Mouse (Mus musculus) cerebellum, adult (tissue): ENCODE measurements around the gene Sike1.

Experiments
- ATAC-seq: cut with Nextera tagmentation; 2 replicates; pipeline ENCODE4 v1.9.2; 2017; ENCODE audit warnings: mild to moderate bottlenecking, moderate library complexity, mixed read lengths; ENCODE audit not compliant: insufficient number of reproducible peaks, low FRiP score, low TSS enrichment

Sike1 gene

DNA sequence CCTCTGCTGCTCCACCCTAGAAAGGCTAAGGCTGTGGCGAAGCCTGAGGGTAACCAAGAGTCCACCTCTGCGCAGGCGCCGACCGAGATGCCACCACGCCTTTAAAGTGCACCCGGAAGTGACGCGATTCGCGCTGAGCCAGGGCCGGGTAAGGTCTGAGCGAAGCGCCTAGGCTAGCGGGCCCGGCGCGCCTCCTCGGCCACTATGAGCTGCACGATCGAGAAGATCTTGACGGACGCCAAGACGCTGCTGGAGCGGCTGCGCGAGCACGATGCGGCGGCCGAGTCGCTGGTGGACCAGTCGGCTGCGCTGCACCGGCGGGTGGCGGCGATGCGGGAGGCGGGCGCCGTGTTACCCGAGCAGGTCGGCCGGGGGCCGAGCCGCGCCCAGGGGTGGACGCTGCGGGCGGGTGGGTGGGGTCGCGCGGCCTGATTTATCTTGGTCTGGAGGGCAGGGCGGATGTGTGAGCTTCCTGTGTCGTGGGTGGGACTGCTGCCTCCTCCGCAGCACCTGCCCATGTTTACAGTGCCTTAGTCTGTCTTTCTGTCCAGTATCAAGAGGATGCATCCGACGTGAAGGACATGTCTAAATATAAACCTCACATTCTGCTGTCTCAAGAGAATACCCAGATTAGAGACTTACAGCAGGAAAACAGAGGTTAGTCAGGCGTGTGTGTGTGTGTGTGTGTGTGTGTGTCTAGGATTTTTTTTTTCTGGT is at the start of gene Sike1:
Gene Sike1 (plus strand): TSS at position 104 of the 717 bp plus-strand sequence.
- peak; percentile 98 for ATAC-seq

DNA sequence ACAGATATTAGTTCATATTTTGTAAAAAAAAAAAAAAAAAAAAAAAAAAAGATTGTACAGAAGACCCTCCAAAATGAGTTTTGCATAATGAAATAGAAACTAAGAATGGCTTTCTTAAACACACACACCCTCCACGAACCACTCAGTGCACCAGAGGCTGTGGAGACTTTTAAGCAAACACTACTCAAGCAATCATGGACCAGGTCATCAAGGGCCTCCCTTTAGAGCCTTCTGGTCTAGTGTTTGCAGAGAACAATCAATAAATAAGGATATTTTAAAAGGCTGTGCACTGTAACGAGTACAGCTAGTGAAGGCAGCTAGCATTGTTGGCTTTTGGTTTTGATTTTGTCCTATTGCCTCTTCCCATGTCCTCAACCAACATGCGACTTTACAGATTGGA is 49.2 kb upstream of the Sike1 start:
- no peak for ATAC-seq

DNA sequence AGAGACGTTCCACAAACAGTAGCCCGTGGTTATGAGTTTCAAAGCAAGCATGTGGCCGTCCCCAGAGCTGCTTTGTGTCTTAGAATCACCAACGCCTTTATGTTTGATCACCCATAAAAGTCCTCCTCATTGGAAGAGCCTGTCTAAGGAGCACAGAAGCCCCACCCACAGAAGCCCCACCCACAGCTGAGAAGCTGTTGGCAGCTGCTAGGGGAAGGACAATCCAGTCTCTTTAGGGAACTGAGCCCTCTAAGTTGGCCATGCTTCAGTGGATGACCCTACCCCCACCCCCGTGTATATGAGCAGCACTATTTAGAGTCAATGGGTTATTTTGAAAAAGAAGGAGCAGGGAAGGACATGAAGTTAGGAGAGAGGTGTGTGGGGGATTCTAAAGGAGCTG is 48.6 kb upstream of the Sike1 start:
- ATAC-seq: no peak

DNA sequence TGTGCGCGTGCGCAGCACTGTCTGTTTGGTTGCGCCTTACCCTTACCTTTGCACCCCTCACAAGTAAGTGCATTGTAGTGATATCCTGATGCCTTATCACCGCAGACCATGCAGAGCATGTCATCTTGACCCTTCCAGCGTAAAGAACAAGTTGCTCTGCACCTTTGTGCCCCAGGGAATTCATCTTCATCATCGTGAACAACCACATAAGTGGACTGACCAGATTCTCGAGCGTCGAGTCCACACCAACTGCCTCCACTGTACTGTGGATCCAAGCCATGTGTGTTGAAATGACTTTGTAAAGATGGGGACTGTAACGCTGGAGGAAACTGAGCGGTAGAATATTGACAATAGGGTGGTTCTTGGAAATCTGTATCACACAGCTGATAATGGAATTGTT is 41.0 kb upstream of the Sike1 start:
- no peak for ATAC-seq

DNA sequence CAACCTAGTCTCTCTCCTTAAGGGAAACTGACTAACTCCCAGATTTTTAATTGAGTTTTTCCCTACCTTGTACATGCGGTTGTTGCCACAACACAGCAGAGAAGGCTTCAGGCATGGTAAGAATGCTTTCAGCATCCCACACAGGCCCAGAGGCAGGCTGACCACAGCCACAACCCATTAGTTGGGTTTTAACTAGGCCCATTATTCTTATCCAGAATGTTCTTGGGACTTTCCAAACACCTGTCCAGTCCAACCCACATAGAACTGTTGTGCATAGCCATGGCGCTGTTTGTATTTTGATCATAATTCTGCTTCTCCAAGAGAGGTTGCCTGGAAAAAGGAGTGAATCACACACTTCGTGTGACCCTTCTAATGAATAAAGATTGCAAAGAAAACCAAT is 40.4 kb upstream of the Sike1 start:
- ATAC-seq: no peak

DNA sequence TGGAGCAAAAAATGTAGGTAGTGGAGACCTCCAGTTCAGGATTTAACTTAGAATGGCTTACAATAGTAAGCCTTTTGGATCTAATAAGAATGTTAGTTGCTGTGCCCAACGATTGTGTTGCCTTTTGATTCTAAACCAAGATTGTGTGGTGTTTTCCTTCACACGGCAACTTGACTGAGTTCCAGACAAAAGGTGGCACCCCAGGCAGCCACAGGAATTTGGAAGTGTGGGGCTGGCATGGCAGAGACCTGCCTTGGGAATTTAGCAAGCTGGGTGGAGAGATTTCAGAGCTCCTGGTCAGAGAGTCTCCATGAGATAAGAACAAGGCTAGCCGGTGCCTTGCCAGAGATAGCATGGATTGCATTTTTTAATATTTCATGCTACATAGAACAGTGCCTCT is 39.9 kb upstream of the Sike1 start:
- ATAC-seq: no peak

DNA sequence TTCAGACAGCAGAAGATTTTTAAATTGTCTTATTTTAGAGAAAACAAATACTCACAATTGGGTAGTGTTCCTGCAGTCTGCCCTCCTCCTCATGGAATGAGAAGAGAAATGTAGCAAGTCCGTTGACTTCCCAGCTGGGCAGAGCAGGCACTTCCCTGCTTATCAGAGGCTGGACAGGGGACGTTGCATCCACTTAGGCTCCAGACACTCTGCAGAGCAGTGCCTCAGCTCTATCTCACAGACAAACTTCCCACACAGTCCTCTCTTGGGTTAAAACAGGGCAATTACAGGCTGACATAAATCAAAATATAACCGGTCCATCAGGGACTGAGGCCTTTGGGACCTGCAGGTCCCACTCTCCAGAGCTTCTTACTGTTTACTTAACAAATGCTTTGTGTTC is 31.5 kb upstream of the Sike1 start, which contains the start of gene Nr1h5:
Gene Nr1h5 (minus strand): TSS at position 101 of the 400 bp plus-strand sequence.
- no peak for ATAC-seq

DNA sequence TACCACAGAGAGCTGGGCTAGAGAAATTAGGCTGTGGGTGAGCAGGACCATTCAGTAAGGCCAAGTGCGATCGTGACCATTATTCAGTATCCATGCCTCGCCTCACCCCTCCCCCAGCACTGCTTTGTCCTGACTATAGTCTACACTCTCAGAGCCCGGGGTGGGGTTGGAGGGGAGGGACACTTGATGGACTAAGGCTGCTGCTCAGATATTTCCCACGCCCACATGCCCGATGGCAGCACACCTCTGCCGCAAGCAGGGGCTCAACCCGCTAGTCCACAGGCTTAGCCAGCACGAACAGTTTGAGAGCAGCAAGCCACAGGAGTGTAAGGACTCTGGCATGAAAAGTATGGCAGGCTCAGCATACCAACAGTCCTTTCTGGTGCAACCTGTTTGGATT is 25.4 kb upstream of the Sike1 start:
- no peak; the same call in 1 of the 2 replicates for ATAC-seq

DNA sequence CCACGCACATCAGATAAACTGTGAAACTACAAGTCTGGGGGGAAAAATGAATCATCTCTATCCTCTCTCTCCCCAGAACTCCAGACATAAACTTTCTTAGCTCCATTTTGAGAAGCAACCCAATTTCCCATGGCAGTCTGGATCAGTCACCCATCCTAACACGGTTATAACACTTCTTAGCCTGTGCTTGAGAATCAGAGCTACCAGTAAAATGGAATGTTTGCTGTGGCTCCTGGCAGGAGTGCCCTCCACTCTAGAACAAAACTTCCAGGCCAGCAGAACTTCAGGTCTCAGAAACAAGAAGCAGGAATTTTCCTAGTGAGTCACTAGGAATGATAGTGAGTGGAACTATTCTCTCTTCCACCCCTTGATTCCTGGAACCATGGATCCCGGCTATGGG is 25.0 kb upstream of the Sike1 start:
- ATAC-seq: no peak

DNA sequence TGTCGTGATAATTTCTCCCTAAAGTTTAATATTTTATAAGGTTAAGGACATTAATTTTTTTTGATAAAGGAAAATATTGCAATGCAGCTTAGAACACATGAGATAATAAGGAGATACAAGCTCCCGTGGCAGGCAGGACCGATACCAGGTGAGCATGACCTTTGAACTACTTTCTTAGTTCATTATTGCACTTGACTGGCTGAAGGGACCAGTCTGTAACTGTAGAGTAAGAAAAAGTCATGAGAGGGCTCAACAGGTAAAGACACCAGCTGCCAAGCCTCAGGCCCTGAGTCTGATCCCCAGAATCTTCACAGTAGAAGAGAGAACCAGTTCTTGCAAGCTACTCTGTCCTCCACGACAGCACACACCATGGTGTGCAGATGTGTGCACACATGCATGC is 18.6 kb upstream of the Sike1 start:
- ATAC-seq: no peak

DNA sequence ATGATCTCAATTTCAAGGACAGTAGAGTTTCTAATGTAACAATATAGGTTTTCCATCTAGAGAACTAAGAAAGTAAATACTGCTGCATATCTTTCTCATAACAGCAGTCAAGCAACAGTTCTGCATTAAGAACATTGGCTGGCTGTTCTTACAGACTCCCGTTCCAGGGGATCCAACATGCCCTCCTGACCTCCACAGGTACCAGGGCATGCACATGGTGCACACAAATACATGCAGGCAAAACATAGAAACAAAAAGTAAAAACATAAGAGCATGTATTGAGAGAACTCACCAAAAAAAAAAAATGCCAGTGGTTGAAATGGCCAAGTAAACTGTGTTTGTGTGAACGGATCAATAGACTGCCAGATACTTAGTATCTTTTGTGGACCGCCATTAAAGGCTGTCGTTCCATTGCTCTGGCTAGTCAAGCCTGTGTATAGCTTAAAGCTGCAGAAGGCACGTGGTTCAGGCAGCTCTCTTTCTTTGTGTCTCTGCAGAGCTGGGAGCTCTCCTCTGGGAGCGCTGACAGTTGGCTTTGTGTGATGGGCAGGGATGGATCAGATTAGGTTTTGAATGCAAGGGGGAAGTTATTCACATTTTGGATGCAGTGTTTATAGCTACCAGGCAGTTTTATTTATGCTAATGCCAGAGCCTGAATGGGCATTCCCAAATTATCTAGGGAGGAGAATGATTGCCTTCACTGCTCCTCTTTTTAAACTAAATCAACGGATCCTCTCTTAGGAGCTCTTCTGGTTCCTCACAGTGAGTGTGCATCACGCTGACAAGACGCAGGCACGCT is 15.8 kb upstream of the Sike1 start:
- ATAC-seq: no peak; the same call in 1 of the 2 replicates

DNA sequence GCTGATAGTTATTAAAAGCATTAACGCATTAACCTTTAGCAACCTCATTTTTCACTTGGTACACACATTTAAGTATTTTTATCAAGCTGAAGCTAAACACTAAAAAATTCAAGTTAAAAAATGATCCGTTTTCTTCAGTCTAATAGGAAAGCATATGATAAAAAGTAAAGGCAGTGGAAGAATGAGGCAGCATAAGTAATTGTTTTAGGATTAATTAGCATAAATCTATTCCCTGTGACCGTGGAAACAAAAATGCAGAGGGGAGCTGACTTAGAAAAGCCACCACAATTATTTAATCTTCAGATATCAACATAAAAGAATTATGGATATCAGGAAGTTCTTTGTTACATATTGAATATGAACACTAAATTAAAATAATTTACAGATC is 15.2 kb upstream of the Sike1 start:
- no peak for ATAC-seq

DNA sequence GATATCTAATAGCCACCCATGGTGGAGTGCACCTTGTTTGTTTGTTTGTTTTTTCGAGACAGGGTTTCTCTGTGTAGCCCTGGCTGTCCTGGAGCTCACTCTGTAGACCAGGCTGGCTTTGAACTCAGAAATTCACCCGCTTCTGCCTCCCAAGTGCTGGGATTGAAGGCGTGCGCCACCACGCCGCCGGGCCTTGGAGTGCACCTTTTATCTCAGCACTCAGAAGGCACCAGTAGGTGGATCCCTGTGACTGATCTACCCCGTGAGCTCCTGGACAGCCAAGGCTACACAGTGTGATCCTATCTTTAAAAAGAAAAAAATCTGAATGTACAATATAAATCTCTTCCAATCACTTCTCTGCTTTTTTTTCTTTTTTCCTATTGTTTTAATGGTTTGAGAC is 4.5 kb upstream of the Sike1 start:
- ATAC-seq: no peak

DNA sequence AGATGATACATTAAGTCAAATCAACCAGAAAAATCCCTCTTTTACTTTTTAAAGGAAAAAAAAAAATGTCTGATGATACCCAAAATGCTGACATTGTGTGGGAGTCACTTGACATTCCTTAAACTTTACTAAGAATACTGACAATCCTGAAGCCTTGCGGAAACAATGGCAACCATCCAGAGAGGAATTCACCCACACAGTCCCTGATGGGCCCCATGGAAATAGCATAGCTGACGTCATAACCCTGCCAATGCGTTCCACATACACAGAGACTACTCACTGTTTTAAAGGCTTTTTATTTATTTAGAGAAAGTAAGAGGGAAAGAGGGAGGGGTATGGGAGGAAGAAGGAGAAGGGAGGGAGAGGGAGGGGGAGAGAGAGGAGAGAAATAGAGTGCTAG is 2.6 kb upstream of the Sike1 start:
- ATAC-seq: no peak

DNA sequence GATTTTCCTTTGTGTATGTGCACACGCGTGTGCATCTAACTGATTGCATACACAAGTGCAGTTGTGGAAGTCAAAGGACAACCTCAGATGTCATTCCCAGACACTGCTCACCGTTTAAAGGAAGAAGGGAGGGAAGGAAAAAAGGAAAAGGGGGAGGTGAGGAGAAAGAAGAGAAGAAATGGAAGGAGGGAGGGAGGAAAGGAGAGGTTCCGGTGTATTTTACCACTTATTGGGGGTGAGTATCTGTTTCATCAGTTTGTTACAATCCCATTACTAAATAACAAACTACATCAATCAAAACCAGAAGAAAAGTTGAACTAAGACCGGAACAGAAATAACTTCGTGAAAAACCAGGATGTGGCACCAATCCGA is 289 bp upstream of the Sike1 start:
- ATAC-seq: no peak

DNA sequence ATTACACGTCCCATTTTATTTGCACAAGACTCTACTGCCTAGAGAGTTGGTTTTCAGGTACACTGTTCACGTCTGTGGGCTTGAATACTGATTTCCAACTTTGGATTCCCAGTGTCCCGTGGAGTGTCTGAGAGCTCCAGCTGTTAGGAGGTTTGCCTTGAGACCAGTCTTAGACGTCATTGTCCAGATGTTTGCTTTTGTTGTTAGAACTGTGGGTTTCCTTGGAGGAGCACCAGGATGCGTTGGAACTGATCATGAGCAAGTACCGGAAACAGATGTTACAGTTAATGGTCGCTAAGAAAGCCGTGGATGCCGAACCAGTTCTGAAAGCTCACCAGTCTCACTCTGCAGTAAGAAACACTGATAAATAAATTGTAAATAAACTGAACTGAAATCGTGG is 1.5 kb downstream of the Sike1 start:
- no peak for ATAC-seq

DNA sequence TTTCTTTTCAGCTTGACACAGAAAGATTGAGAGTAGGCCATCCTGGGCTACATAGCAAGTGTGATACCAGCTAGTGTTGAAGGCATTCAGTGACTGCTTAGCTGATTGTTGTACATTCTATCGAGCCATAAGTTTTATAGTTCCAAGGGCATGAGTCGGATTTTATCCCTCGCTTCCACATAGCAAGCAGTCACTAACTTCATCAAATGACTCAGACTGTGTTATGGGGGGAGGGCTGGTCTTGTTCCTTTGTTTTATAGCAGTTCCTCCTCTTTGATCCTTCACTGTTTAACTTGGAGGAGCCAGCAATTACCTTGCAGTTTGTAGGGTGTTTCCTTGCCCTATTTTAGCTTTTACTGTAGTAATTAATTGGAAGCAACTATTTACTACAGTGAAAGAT is 2.1 kb downstream of the Sike1 start:
- no peak for ATAC-seq

DNA sequence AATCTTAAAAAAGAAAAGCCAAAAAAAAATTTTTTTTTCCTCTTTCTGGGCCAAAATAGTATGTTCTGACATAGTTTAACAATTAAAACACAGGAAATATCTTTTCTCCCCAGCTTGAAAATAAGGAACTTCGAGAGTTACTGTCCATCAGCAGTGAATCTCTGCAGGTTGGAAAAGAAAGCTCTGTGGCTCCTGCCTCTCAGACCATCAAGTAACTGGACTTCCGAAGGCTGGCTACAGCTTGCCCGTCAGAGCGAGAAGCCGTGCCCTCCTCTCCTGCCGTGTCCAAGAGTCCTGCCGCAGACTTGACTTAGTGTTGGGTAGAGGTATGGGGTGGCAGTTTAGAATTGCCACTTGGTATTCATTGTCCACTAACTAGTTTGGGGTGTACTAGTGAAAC is 6.1 kb downstream of the Sike1 start:
- no peak for ATAC-seq

DNA sequence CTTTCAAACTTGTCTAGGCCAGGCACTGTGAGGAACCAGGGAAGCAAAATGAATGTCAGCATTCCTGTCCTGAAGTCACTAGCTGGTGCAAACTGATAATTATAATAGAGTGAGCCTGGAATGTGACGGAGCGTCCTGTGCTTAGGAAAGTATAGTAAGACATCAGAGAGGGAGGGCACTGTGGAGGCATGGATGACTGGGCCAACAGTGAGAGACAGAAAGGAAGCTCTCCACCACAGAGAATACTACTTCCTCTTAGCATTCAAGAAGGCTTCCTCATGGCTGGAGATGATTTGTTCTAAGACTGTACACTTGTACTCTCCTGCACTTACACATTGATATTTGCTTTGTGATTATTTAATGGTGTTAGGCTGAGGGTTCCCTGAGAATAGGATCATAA is 21.8 kb downstream of the Sike1 start:
- ATAC-seq: no peak

DNA sequence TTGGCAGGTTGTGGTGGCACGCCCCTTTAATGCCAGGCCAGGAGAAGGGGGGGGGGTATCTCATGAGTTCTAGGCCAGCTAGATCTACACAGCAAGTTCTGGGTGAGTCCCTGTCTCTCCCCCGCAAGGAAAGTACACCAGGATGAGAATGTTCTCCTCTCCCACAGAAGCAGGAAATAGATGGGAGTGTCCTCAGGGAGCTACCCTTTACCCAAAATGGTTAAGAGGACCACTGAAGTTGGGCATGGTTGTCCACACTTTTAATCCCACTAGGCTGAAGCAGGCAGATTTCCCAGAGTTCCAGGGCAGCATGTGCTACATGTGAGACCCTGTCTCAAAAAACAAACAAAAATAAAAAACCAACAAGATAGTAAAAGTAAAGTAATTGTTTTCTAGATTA is 24.0 kb downstream of the Sike1 start:
- no peak for ATAC-seq

DNA sequence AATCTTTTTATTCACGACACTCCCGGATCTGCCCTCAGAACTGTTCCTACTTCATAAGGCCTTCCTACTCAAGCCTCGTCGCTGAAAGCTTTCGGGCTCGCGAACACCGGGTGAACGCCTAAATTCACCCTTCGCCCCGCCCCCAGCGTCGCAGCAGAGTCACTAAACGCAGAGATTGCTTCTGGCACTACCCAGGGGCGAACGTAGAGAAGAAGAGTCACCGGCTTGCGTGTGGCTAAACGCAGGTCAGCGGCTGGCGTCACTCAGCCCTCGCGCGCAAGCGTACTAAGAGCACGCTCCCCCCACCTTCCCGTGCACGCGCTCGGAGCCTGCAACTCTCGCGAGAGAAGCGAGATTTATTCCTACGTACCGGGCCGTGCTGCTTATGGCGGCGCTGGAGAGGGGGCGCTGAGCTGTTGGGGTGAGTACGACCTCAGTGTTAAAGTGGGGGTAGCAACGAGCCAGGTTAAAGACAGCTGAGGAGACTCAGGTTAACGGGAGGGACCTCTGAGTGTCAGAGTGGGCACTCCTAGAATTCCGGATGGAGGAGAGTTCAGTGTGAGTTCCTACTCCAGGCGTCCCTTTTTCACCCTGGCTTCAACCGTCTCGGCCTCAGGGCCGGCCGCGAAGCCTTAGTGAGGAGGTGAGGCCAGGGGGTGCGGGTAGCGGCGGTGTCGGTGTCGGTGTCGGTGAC is 24.9 kb downstream of the Sike1 start, which contains the start of gene Csde1:
Gene Csde1 (plus strand): TSS at position 178 of the 694 bp plus-strand sequence.
- ATAC-seq: peak; percentile 96
